Mouse (Mus musculus) cortical plate, adult 2 months (tissue): ENCODE measurements at regions not wholly inside any gene's neighbourhood (a gene's known extent, or its start where the extent isn't known, plus 50 kb on each side); places are given as distances from the start of the nearest gene placed in this dataset.

Source experiments
- CTCF ChIP-seq: fragments of 200-500 bp; IDR thresholded peaks from 2 replicates; pipeline ENCODE4 v1.5.1; 2011; ENCODE audit warnings: mild to moderate bottlenecking, control low read depth, low read length; ENCODE audit not compliant: insufficient read depth; ENCODE audit errors: extremely low read depth
- POLR2A ChIP-seq: fragments of 200-500 bp; IDR thresholded peaks from 2 replicates; pipeline ENCODE4 v1.6.1; 2011; ENCODE audit warnings: mild to moderate bottlenecking, low read length, control low read depth; ENCODE audit not compliant: insufficient read depth; ENCODE audit errors: extremely low read depth

DNA sequence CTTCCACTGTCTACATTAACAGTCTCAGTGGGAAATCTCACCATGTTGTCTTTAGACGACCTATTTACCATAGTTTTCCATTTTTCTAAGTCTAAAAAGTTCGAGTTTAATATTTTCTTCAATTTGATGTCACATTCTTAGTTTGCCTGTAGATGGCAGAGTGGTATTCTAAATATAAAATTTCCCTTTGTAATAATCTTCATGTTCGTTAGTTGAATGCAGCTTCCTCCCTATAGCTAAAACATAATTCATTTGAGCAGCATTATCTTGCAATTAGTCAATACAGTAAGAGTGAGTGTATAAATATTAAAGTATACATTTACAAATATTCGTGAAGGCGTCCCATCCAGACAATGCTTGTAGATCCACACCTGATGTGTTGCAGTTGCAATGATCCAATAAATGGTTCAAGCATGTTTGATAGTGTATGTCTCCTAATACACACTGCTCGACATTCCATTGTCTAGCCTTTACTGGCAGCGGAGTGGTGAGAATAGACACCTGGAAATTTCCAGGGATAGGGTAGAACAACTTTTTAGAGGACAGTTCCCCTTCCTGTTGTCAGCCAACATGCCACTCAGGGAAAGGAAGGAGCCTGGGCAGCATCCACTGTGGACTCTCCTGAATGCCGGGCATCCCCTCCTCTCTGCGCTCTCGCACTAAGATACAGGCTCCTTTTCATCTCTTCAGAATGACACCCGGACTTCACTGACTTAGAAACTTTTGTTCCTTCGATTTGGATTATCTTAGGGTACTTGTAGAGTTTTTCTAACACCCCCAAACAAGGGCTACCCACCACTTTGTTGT, 412.8 kb downstream of the Trim52 start:
- no peak for TF ChIP-seq CTCF
- TF ChIP-seq POLR2A, result no peak
